Mouse (Mus musculus) neural tube, embryonic 12.5 days (tissue): Measurements from ENCODE around the gene Kirrel3. TPM values are rescaled to one million over a fixed set of nuclear protein-coding genes. Genes with fewer than 3 reads are reported as not detected.

Experiments
- ATAC-seq: fragments of 200-750 bp; cut with Nextera tagmentation; 2 replicates; pipeline ENCODE4 v1.8.0; 2017; ENCODE audit warnings: low read depth, mild to moderate bottlenecking, moderate TSS enrichment, moderate library complexity; ENCODE audit not compliant: low FRiP score
- H3K27ac ChIP-seq: fragments of 300-500 bp; sonication (generic); 2 replicates; pipeline ENCODE4 v1.5.1; 2016
- H3K27me3 ChIP-seq: fragments of 300-500 bp; sonication (generic); replicated peaks from 2 replicates; pipeline ENCODE4 v1.6.1; 2016; ENCODE audit warnings: mild to moderate bottlenecking
- H3K36me3 ChIP-seq: fragments of 300-500 bp; sonication (generic); 2 replicates; pipeline ENCODE4 v1.6.1; 2016; ENCODE audit warnings: mild to moderate bottlenecking
- H3K4me1 ChIP-seq: fragments of 300-500 bp; sonication (generic); 2 replicates; pipeline ENCODE4 v1.6.1; 2016
- H3K4me2 ChIP-seq: fragments of 300-500 bp; sonication (generic); replicated peaks from 2 replicates; pipeline ENCODE4 v1.6.1; 2016; ENCODE audit warnings: mild to moderate bottlenecking
- H3K4me3 ChIP-seq: fragments of 300-500 bp; sonication (generic); 2 replicates; pipeline ENCODE4 v1.5.1; 2016
- H3K9ac ChIP-seq: fragments of 300-500 bp; sonication (generic); 2 replicates; pipeline ENCODE4 v1.6.1; 2016; ENCODE audit warnings: mild to moderate bottlenecking
- H3K9me3 ChIP-seq: fragments of 300-500 bp; sonication (generic); 2 replicates; pipeline ENCODE4 v1.6.1; 2016; ENCODE audit warnings: mild to moderate bottlenecking
- WGBS: fragments of 180-500 bp; shearing (Covaris S2); methylation state at CpG from one replicate; pipeline ENCODE4 v1.1.7; 2016; 5-methylcytosine and 5-hydroxymethylcytosine counted together
- polyA plus RNA-seq: library from polyadenylated mRNA; unstranded; fragments of >200 nt; fragmentation: Nextera tagmentation; extraction: Ambion mirVana; gene quantifications from 2 replicates; pipeline ENCODE4 v1.2.1, GENCODE M21; 2016

Kirrel3 gene
- polyA plus RNA-seq, 1 experiment from 2014 or later: 12.7 TPM

DNA sequence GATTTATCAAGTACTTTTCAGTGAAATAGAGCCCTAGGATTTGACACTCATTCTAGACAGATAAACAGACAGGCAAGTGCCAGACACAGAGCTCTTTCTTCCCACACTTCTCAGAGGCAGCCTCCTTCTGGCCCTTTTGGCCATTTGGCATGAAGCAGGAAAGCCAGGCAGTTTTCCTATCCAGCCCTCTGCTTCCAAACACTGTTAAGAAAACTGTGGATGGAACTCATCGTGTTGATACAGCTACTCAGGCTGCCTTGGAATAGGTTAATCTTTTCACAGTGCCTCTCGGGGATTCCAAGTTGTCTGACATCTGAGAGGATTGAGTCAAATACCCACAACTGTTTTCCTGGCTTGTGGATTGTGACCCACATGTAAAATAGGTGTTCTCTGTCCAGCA, 401.5 kb downstream of the Kirrel3 start:
- no peaks in the 10 kb centered on the region for H3K27me3 ChIP-seq
- no peaks in the 10 kb centered on the region for H3K9me3 ChIP-seq
- no peaks in the 10 kb centered on the region for H3K36me3 ChIP-seq
- H3K4me3 ChIP-seq: no peak overlapping the region
- no peak for ATAC-seq
- WGBS: 57% methylated on average over 2 of the region's 2 CpGs
- peaks cover 12% of the 10 kb centered on the region for H3K4me1 ChIP-seq
- H3K9ac ChIP-seq: no peak overlapping the region
- H3K27ac ChIP-seq: no peak overlapping the region
- H3K4me2 ChIP-seq: no peak overlapping the region

DNA sequence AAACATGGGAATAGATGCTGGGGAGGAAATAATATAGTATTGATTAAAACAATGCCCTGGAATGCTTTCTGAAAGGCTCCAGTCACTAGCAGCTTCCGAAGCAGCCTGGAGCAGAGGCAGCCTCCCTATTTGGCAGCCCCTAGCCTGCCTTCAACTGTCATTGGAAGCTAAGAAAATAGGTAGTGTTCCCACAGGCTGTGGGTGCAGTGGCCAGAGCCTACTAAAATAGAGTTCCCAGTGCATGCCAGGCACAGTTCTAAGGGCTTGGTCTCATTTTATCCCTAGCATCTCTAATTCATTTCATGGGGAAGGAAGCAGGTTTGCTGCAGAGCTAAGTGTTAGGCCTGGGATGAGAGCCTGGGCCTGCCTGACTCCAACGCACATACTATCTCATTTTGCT, 402.6 kb downstream of the Kirrel3 start:
- WGBS: 90% methylated on average over 2 of the region's 2 CpGs
- Histone ChIP-seq H3K4me3 (no peak overlapping the region), H3K9ac (no peak overlapping the region), H3K4me2 (no peak overlapping the region), H3K27me3 (no peaks in the 10 kb centered on the region), H3K36me3 (no peaks in the 10 kb centered on the region), H3K27ac (no peak overlapping the region), H3K4me1 (0 out of 2 replicates have a peak, but pooled peaks cover 7% of the 10 kb centered on the region), H3K9me3 (no peaks in the 10 kb centered on the region)
- no peak for ATAC-seq

DNA sequence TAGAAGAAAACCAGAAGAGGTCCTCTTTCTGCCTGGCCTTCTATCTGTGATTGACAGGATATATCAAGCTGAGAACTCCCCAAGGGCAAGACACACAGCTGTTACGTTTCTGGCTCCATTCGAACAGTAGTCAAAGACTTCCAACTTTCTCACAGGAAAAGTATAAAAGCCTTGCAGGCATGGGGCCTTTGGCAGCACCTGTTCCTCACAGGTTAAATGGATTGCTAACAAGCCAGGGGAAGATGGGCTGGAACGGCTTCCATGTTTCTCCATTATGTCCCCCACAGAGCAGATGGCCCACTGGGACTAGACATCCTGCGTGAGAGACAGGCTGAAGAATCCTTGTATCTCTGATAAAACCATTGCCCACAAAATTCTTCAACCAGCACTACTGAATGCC, 415.5 kb downstream of the Kirrel3 start:
- Histone ChIP-seq H3K9ac (no peak overlapping the region), H3K27ac (no peak overlapping the region), H3K4me2 (no peak overlapping the region), H3K9me3 (no peaks in the 10 kb centered on the region), H3K36me3 (no peaks in the 10 kb centered on the region), H3K4me1 (no peaks in the 10 kb centered on the region), H3K4me3 (no peak overlapping the region), H3K27me3 (no peaks in the 10 kb centered on the region)
- ATAC-seq: no peak
- WGBS: 82% methylated on average over 4 of the region's 4 CpGs

DNA sequence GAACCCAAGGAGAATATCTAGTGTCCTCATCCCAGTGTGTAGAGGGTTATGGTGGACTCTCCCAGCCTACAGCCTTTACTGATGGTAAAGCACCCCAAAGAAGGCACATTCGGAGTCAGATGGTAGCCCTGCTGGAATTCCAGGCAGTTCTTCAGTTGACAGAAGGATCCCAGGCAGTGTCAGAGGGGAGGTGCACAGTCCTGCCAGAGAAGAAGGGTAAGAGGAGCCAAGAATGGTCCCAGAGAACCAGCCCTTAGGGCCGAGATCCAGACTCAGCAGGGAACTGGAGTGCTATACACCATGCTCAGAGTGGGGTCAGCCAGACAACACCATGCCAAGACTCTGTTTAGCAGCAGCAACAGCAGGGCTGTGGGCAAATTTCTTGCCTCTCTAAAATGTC, 416.2 kb downstream of the Kirrel3 start:
- ATAC-seq: no peak
- Histone ChIP-seq H3K9me3 (no peaks in the 10 kb centered on the region), H3K4me3 (no peak overlapping the region), H3K4me1 (no peaks in the 10 kb centered on the region), H3K36me3 (no peaks in the 10 kb centered on the region), H3K9ac (no peak overlapping the region), H3K27ac (no peak overlapping the region), H3K4me2 (no peak overlapping the region), H3K27me3 (no peaks in the 10 kb centered on the region)
- 68% methylated on average over 2 of the region's 2 CpGs for WGBS

DNA sequence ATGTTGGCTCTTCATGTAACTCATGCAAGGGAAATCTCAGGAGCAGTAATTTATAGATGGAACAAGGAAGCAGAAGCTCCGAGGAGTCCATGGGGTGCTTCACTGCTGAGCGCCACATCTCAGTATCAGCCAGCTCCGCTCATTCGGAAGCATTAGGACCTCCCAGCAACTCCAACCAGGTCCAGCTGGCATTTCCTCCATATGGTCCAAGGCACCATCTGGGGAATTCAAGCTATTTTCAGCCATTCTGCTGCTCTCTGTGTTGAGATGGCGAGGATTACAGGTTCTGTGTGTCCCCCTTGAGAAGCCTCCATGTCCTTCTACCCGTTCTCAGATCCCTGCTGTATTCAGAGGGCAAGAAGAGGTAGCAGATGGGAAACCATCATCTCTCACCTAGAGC, 419.5 kb downstream of the Kirrel3 start:
- WGBS: 72% methylated on average over 6 of the region's 6 CpGs

DNA sequence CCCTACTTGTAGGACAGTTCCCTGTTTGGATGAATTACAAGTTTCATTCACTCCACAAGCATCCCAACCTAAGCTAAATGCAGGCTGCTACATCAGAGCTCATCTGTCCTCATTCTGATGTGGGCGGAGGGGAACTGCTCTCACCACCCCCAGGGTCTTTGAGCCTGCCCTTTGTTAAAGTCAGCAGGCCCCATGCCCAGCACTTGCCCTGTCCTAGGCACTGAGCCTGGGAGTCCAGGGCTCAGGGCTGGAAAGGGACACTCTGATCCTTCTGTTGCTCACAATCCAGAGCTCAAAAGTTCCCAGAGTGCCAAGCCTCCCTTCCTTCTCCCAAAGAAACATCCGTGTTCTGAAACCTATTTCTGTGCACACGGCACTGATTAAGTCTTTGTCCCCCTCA, 422.3 kb downstream of the Kirrel3 start:
- 59% methylated on average over 3 of the region's 3 CpGs for WGBS
- no peaks in the 10 kb centered on the region; the same call in 1 of the 2 replicates for H3K4me1 ChIP-seq
- no peaks in the 10 kb centered on the region for H3K9me3 ChIP-seq
- no peaks in the 10 kb centered on the region for H3K36me3 ChIP-seq
- no peak overlapping the region for H3K27ac ChIP-seq
- no peak overlapping the region for H3K4me3 ChIP-seq
- ATAC-seq: no peak
- no peak overlapping the region for H3K4me2 ChIP-seq
- H3K9ac ChIP-seq: no peak overlapping the region
- no peaks in the 10 kb centered on the region for H3K27me3 ChIP-seq

More for the DNA sequence above, 419.5 kb downstream of the Kirrel3 start:
- H3K27ac ChIP-seq: no peak overlapping the region
- H3K4me3 ChIP-seq: no peak overlapping the region
- H3K4me1 ChIP-seq: no peaks in the 10 kb centered on the region
- H3K36me3 ChIP-seq: no peaks in the 10 kb centered on the region
- H3K27me3 ChIP-seq: no peaks in the 10 kb centered on the region
- H3K4me2 ChIP-seq: no peak overlapping the region
- H3K9ac ChIP-seq: no peak overlapping the region
- H3K9me3 ChIP-seq: no peaks in the 10 kb centered on the region
- ATAC-seq: no peak

DNA sequence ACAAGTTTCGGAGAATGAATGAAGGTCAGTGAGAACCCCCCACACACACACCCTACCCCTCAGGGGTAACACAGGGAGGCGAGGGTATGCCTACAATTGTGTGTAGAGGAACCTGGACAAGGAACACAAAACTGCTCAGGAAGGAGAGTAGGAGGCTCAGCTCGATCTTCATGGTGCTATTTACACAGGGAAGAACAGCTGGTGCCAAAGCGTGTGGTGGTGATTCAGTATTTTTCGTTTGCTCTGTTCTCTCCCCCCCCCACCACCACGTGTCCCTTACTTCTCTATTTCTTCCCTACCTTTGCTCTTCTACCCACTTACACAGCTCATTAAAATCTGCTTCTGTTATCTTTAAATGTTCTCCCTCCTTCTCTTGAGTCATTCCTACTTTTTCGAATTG, 426.1 kb downstream of the Kirrel3 start:
- H3K27me3 ChIP-seq: no peaks in the 10 kb centered on the region
- 80% methylated on average over 7 of the region's 7 CpGs for whole genome bisulfite sequencing
- H3K9ac ChIP-seq: no peak overlapping the region
- H3K9me3 ChIP-seq: no peaks in the 10 kb centered on the region
- H3K27ac ChIP-seq: no peak overlapping the region
- H3K4me2 ChIP-seq: no peak overlapping the region
- H3K4me1 ChIP-seq: no peaks in the 10 kb centered on the region; the same call in 1 of the 2 replicates
- no peak for ATAC-seq
- H3K36me3 ChIP-seq: no peaks in the 10 kb centered on the region
- H3K4me3 ChIP-seq: no peak overlapping the region

DNA sequence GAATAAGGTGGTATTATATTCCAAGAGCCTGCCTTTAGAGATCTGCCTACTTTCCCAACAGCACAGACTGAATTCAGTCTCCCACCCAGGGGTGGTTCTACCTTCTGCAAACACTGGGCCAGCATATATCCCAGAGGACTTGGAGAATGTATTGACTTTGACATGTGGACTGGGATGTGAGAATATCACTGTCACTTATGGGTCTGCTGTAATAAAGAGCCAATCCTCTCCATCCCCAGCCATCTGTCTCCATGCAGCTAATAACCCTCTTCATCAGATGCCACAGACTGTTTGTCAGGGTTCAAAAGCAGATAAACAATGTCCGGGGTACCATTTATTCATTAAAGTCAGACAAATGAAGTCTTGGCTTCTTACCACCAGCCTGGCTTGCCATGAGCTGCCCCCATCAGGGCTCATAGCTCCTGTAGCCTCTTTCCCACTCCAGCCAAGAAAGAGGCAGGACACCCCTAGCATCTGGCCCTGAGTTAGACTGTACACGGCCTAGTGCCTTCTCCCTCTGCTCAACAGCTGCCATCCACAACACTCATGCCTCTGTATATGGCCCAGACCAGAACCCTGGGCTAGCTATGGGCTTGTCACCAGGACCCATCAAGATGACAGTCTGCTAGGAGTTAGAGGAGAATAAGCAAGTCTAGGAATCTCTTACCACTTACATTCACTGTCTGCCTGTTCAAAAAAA, 426.7 kb downstream of the Kirrel3 start:
- no peak overlapping the region for H3K4me3 ChIP-seq
- peak; percentile 63 for ATAC-seq
- H3K27ac ChIP-seq: no peak overlapping the region
- no peak overlapping the region for H3K9ac ChIP-seq
- no peak overlapping the region for H3K4me2 ChIP-seq
- no peaks in the 10 kb centered on the region; the same call in 1 of the 2 replicates for H3K4me1 ChIP-seq
- no peaks in the 10 kb centered on the region for H3K9me3 ChIP-seq
- WGBS: 79% methylated on average over 2 of the region's 2 CpGs
- no peaks in the 10 kb centered on the region for H3K36me3 ChIP-seq
- H3K27me3 ChIP-seq: no peaks in the 10 kb centered on the region

DNA sequence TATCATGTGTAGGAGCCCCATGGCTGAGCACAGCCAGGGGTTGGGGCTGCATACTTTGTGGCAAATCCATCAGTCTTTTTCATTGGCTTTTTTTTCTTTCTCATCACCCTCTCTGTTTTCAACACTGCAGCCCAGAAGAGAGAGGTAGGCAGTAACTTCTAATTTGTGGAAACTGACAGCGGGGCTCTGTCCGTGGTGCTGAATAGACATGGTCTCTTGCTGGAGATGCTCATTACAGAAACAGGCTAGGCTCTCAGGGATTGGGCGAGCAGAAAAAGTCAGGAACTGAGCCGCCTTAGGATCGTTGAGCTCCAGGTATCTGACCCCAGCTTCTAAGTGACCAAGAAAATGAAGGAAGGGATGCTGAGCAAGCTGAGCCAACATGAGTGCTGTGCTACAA, 427.3 kb downstream of the Kirrel3 start:
- Histone ChIP-seq H3K27ac (no peak overlapping the region), H3K4me3 (no peak overlapping the region), H3K4me1 (no peaks in the 10 kb centered on the region; the same call in 1 of the 2 replicates), H3K27me3 (no peaks in the 10 kb centered on the region), H3K9me3 (no peaks in the 10 kb centered on the region), H3K9ac (no peak overlapping the region), H3K36me3 (no peaks in the 10 kb centered on the region), H3K4me2 (no peak overlapping the region)
- 0 out of 2 replicates have a peak, but pooled peaks have one; percentile 13 for ATAC-seq
- 5% methylated on average over 5 of the region's 5 CpGs for WGBS

DNA sequence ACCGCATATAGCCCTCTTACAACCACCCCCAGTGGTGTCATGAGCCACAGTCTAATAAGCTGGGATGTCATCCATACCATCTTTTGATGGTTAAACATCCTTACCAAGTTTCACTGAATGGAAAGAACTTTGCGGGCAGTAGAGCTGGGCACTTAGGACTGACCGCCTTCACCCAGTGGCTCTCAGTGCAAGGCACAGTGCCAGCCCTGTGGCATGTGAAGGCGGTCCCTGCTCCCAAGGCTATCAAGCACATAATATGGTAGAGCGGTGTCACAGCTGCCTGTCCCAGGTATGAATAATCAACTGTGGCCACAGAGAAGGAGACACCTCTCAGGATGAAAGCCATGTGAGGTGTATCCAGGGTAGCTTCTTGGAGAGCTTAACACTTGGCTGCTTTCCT, 433.3 kb downstream of the Kirrel3 start:
- H3K36me3 ChIP-seq: no peaks in the 10 kb centered on the region
- ATAC-seq: no peak
- no peak overlapping the region for H3K9ac ChIP-seq
- H3K4me2 ChIP-seq: no peak overlapping the region
- no peak overlapping the region for H3K27ac ChIP-seq
- no peaks in the 10 kb centered on the region for H3K4me1 ChIP-seq
- WGBS: 95% methylated on average over 5 of the region's 5 CpGs
- no peaks in the 10 kb centered on the region for H3K9me3 ChIP-seq
- no peaks in the 10 kb centered on the region for H3K27me3 ChIP-seq
- H3K4me3 ChIP-seq: no peak overlapping the region

DNA sequence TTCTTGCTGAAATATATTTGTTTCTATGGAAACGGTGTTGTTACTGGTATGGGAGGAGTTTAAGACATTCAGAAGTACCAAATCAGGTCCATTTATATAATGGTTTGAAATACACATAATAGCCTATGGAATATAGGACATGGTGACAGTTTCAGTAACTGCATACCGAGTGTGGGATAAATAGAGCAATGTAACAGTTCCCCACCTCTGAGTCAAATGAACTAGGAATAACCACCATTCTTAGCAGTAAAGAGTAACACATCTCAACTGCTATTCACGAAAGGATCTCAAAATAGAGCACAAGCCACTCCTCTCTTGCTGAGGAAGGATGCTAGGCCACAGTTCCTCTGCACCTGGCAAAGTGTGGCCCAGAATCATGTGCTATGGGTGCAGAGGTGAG, 434.4 kb downstream of the Kirrel3 start:
- H3K36me3 ChIP-seq: no peaks in the 10 kb centered on the region
- ATAC-seq: no peak
- no peak overlapping the region for H3K9ac ChIP-seq
- no peaks in the 10 kb centered on the region for H3K9me3 ChIP-seq
- H3K4me3 ChIP-seq: no peak overlapping the region
- 77% methylated on average over 3 of the region's 3 CpGs for WGBS
- no peaks in the 10 kb centered on the region for H3K27me3 ChIP-seq
- no peak overlapping the region for H3K27ac ChIP-seq
- no peak overlapping the region for H3K4me2 ChIP-seq
- H3K4me1 ChIP-seq: no peaks in the 10 kb centered on the region

DNA sequence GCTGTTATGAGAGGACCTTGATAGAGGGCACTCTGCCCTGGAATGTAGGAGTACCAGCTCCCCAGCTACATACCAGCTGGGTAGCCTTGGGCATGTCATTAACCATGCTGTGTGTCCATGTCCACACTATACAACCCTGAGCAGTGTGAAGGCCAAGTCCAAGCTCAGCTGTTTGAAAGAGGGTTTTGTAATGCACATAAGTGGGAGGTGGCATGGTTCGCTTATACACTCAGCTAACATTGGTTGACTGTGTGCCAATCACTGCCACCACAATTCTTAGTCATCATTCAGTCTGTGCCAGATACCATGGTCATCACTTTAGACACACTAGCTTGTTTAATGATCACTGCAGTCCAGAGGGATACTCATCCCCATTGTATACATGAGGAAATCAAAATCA, 436.2 kb downstream of the Kirrel3 start:
- H3K4me1 ChIP-seq: no peaks in the 10 kb centered on the region
- H3K4me3 ChIP-seq: no peak overlapping the region
- H3K27ac ChIP-seq: no peak overlapping the region
- no peaks in the 10 kb centered on the region for H3K27me3 ChIP-seq
- no peak overlapping the region for H3K9ac ChIP-seq
- no peaks in the 10 kb centered on the region for H3K36me3 ChIP-seq
- ATAC-seq: no peak
- WGBS: 97% methylated on average over 1 of the region's 1 CpGs
- H3K9me3 ChIP-seq: no peaks in the 10 kb centered on the region
- H3K4me2 ChIP-seq: no peak overlapping the region

DNA sequence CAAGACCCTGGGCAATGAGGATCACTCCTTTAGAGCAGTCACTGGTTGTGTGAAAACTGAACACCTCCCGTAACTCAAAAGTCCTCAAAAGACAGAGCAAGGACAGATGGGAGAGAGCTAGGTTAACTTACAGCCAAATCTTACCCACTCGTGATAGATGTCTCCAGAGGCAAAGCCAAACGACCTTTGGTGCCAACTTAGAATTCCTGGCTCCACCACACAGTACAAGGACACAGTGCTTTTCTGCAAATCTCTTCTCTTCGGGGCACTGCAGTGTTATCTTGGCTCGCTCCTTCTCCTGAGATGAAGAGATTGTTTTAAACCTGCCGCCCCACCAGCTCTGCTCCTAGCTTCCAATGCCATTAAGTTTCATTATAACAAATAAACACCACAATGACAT, 437.0 kb downstream of the Kirrel3 start:
- Histone ChIP-seq H3K4me2 (no peak overlapping the region), H3K4me3 (no peak overlapping the region), H3K9me3 (no peaks in the 10 kb centered on the region), H3K36me3 (no peaks in the 10 kb centered on the region), H3K27me3 (no peaks in the 10 kb centered on the region), H3K27ac (no peak overlapping the region), H3K9ac (no peak overlapping the region), H3K4me1 (no peaks in the 10 kb centered on the region)
- no peak for ATAC-seq
- WGBS: 83% methylated on average over 6 of the region's 6 CpGs
